Mouse (Mus musculus): ENCODE measurements around the gene Akr1c14. TPM values are rescaled to one million over a fixed set of nuclear protein-coding genes. Genes with fewer than 3 reads are reported as not detected.
"Not testable (repeated sequence)": the region's sequence is repeated elsewhere in the genome, so short reads cannot be mapped to it uniquely, and the experiment has no call there.

Gene Akr1c14
- total RNA-seq (2022) = 1 to 10 TPM; 1.0 to 3.8 (median 2.2) TPM

- no peak for DNase-seq (ENCODE audit: low spot score in 2 of 2)
Observed at GRCm38 (mm10) chr13:4048719-4049118, at the start of gene Akr1c14. Gene Akr1c14 (plus strand): TSS chr13:4049011.

- DNase-seq (ENCODE audit: low spot score in 2 of 2) = peak; percentile 21 to 44
Observed at GRCm38 (mm10) chr13:4001687-4002086, 47.1 kb upstream of the Akr1c14 start.

- DNase-seq (ENCODE audit: low spot score in 2 of 2) = no peak
Observed at GRCm38 (mm10) chr13:4010784-4011183, 38.0 kb upstream of the Akr1c14 start.

- DNase-seq (ENCODE audit: low spot score in 2 of 2) = no peak
Observed at GRCm38 (mm10) chr13:4013811-4014210, 35.0 kb upstream of the Akr1c14 start.

GRCm38 (mm10) chr13:4029897-4030296 lies 18.9 kb upstream of the Akr1c14 start:
- DNase-seq (ENCODE audit: low spot score in 2 of 2) = no peak

GRCm38 (mm10) chr13:4032512-4032911 lies 16.3 kb upstream of the Akr1c14 start:
- DNase-seq (ENCODE audit: low spot score in 2 of 2) = no peak

GRCm38 (mm10) chr13:4035052-4035451 lies 13.8 kb upstream of the Akr1c14 start:
- DNase-seq (ENCODE audit: low spot score in 2 of 2) = no peak

- no peak for DNase-seq (ENCODE audit: low spot score in 2 of 2)
Observed at GRCm38 (mm10) chr13:4046113-4046512, 2.7 kb upstream of the Akr1c14 start.

- DNase-seq (ENCODE audit: low spot score in 2 of 2) = no peak
Observed at GRCm38 (mm10) chr13:4046841-4047240, 2.0 kb upstream of the Akr1c14 start.

GRCm38 (mm10) chr13:4048226-4048625 lies 585 bp upstream of the Akr1c14 start:
- DNase-seq (ENCODE audit: low spot score in 2 of 2) = no peak

- DNase-seq (ENCODE audit: low spot score in 2 of 2) = no peak
Observed at GRCm38 (mm10) chr13:4049655-4050054, 844 bp downstream of the Akr1c14 start.

- DNase-seq (ENCODE audit: low spot score in 2 of 2) = no peak
Observed at GRCm38 (mm10) chr13:4055450-4055849, 6.6 kb downstream of the Akr1c14 start.

GRCm38 (mm10) chr13:4056211-4056610 lies 7.4 kb downstream of the Akr1c14 start:
- no peak for DNase-seq (ENCODE audit: low spot score in 2 of 2)

- not testable (repeated sequence) for DNase-seq (ENCODE audit: low spot score in 2 of 2)
Observed at GRCm38 (mm10) chr13:4058239-4058638, 9.4 kb downstream of the Akr1c14 start.

- DNase-seq (ENCODE audit: low spot score in 2 of 2) = no peak
Observed at GRCm38 (mm10) chr13:4059363-4059762, 10.6 kb downstream of the Akr1c14 start.

- DNase-seq (ENCODE audit: low spot score in 2 of 2) = no peak
Observed at GRCm38 (mm10) chr13:4060214-4060730, 11.5 kb downstream of the Akr1c14 start.

GRCm38 (mm10) chr13:4076517-4077435 lies 28.0 kb downstream of the Akr1c14 start:
- DNase-seq (ENCODE audit: low spot score in 2 of 2) = no peak

- DNase-seq (ENCODE audit: low spot score in 2 of 2) = no peak
Observed at GRCm38 (mm10) chr13:4079876-4080275, 31.1 kb downstream of the Akr1c14 start.

GRCm38 (mm10) chr13:4101691-4102090 lies 52.9 kb downstream of the Akr1c14 start:
- DNase-seq (ENCODE audit: low spot score in 2 of 2) = no peak

- no peak for DNase-seq (ENCODE audit: low spot score in 2 of 2)
Observed at GRCm38 (mm10) chr13:4102721-4103120, 53.9 kb downstream of the Akr1c14 start.

- peak in 1 of 2 experiments; percentile 34 for DNase-seq (ENCODE audit: low spot score in 2 of 2)
Observed at GRCm38 (mm10) chr13:4110281-4111188, 61.7 kb downstream of the Akr1c14 start.
